Mouse (Mus musculus): Measurements from ENCODE around the gene Gm17545. TPM values are rescaled to one million over a fixed set of nuclear protein-coding genes. Genes with fewer than 3 reads are reported as not detected.
A peak's percentile ranks its signal among the peaks of the same experiment; 100 is the strongest.

Gene Gm17545
- total and polyA plus RNA-seq, 3 experiments: not detected

DNA sequence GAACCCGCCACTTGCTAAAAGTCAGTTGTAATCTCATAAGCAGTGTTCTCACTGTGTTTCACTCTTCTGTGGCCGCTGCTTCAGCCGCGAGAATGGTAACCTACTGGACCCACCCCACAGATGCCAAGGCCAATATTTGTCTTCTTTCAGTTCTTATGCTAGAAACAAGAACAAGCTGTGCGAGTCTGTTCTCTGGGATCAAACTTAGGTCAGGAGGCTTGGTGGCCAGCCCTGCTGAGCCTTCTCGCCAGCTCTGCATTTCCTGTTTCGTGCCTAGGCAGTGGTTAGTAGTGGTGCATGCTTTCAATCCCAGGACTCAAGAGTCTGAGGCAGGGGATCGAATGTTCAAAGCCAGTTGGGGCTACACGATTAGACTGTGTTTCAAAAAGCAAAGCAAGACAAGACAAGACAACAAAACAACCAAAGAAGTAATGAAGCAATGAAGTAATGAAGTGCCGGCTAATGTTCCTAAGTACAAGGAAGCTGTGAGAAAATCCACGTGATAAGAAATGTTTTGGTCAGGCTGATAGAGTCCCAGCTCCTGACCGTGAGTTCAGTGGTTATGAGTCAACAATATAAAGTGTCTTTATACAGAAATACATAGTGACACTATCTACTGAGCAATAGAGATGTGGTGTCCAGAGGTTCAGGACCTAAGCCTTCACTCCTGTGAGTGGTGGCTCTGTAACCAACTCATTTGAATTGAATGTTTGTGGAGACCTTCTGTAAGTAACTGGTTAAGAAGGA is 30.6 kb downstream of the Gm17545 start:
- DNase-seq: no peak
- no peaks in the 10 kb centered on the region for H3K79me2 ChIP-seq (replicated peaks; ENCODE audit: control insufficient read depth, insufficient read depth, low read length)
- no peak overlapping the region for H3K9ac ChIP-seq (ENCODE audit: low read depth, low read length)
- no peak overlapping the region for H3K27ac ChIP-seq
- TF ChIP-seq CTCF (IDR thresholded peaks at IDR 0.05) (no peak), POLR2A (IDR thresholded peaks at IDR 0.05; ENCODE audit: insufficient read depth, low read depth, low read length) (no peak), EP300 (IDR thresholded peaks at IDR 0.05; ENCODE audit: insufficient read depth, low read depth, low read length) (no peak)
- no peaks in the 10 kb centered on the region for H3K36me3 ChIP-seq (ENCODE audit: control insufficient read depth, insufficient read depth, low read length)
- WGBS: 73% methylated on average over 12 of the region's 12 CpGs
- H3K4me1 ChIP-seq (ENCODE audit: control insufficient read depth, insufficient read depth, low read length): no peaks in the 10 kb centered on the region
- intact Hi-C loops (cut with DNase I): no loop called here
- H3K4me3 ChIP-seq: no peak overlapping the region
- H3K27me3 ChIP-seq (ENCODE audit: control insufficient read depth, insufficient read depth, low read length): no peaks in the 10 kb centered on the region

DNA sequence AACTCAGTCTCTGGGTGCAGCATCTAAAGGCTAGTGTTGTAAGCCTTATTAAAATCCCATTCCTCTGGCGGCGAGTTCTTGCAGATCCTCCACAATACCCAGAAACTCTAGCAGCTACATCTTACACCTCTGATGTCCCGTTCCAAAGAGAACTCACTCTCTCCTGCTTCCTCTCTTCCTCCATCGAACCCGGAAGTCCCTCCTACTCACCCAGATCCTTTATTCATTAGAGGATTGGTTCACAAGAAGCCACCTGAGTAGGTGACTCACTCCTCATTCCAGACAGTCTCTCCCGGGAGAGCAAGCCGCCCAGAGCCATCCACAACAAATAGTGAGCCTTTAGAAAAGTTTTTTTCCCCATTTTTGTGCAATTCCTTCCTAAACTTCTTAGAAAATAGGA is 32.1 kb downstream of the Gm17545 start:
- intact Hi-C loops (cut with DNase I): no loop called here
- no peaks in the 10 kb centered on the region for H3K79me2 ChIP-seq (replicated peaks; ENCODE audit: control insufficient read depth, insufficient read depth, low read length)
- H3K36me3 ChIP-seq (ENCODE audit: control insufficient read depth, insufficient read depth, low read length): no peaks in the 10 kb centered on the region
- 91% methylated on average over 7 of the region's 7 CpGs for WGBS
- TF ChIP-seq EP300 (IDR thresholded peaks at IDR 0.05; ENCODE audit: insufficient read depth, low read depth, low read length) (no peak), CTCF (IDR thresholded peaks at IDR 0.05) (no peak), POLR2A (IDR thresholded peaks at IDR 0.05; ENCODE audit: insufficient read depth, low read depth, low read length) (no peak)
- H3K4me1 ChIP-seq (ENCODE audit: control insufficient read depth, insufficient read depth, low read length): no peaks in the 10 kb centered on the region
- H3K27me3 ChIP-seq (ENCODE audit: control insufficient read depth, insufficient read depth, low read length): no peaks in the 10 kb centered on the region
- H3K27ac ChIP-seq: no peak overlapping the region
- DNase-seq: no peak
- H3K9ac ChIP-seq (ENCODE audit: low read depth, low read length): no peak overlapping the region
- no peak overlapping the region for H3K4me3 ChIP-seq

DNA sequence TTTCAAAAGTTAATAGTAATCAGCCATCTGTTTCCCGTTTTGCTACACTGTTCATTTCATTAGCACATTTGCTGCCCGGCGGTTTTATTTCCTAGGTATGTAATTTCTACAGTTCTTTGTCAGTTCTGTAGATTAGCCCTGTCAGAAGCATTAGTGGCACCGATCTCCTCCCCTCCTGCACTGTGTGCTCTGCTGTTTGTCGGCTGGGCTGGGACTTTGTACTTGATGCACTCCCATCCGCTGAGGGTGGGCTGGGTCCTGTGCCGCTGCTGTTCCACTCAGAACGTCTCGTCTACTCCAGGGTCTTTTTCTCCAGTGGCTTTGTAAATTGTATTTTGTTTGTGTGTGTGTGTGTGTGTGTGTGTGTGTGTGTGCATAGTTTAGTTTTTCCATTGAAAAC is 34.9 kb downstream of the Gm17545 start:
- Histone ChIP-seq H3K79me2 (replicated peaks; ENCODE audit: control insufficient read depth, insufficient read depth, low read length) (no peaks in the 10 kb centered on the region), H3K27ac (no peak overlapping the region), H3K27me3 (ENCODE audit: control insufficient read depth, insufficient read depth, low read length) (no peaks in the 10 kb centered on the region), H3K9ac (ENCODE audit: low read depth, low read length) (no peak overlapping the region), H3K4me1 (ENCODE audit: control insufficient read depth, insufficient read depth, low read length) (no peaks in the 10 kb centered on the region), H3K36me3 (ENCODE audit: control insufficient read depth, insufficient read depth, low read length) (no peaks in the 10 kb centered on the region), H3K4me3 (no peak overlapping the region)
- DNase-seq: no peak
- TF ChIP-seq CTCF (IDR thresholded peaks at IDR 0.05) (no peak), EP300 (IDR thresholded peaks at IDR 0.05; ENCODE audit: insufficient read depth, low read depth, low read length) (no peak), POLR2A (IDR thresholded peaks at IDR 0.05; ENCODE audit: insufficient read depth, low read depth, low read length) (no peak)
- intact Hi-C loops (cut with DNase I): no loop called here
- WGBS: 60% methylated on average over 9 of the region's 9 CpGs

DNA sequence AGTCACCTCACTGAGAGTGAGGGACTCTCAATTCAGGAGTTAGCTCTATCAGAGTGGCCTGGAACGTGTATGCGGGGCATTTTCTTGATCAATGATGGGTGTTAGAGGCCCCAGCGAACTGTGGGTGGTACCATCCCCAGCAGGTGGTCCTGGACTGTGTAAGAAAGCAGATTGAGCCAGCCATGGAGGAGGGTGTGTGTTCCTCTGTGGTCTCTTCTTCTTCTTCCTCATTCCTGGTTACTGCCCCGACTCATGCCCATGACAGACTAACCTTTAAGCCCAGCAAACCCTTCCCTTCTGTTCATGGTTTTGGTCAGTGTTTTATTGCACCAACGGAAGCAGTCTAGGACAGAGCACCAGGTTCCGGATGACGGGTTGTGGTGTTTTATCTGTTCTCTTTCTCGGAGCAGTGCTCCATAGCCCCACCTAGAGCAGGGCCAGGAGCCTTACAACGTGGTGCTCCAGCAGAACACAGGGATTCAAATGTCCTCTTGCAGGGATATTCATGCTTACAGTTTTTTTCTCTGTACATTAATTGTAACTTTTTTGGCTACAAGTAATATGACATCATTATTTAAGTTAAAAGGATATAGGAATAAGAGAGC is 40.2 kb downstream of the Gm17545 start:
- Histone ChIP-seq H3K27ac (no peak overlapping the region), H3K4me1 (ENCODE audit: control insufficient read depth, insufficient read depth, low read length) (no peaks in the 10 kb centered on the region), H3K4me3 (no peak overlapping the region), H3K9ac (ENCODE audit: low read depth, low read length) (no peak overlapping the region), H3K27me3 (ENCODE audit: control insufficient read depth, insufficient read depth, low read length) (no peaks in the 10 kb centered on the region), H3K79me2 (replicated peaks; ENCODE audit: control insufficient read depth, insufficient read depth, low read length) (no peaks in the 10 kb centered on the region), H3K36me3 (ENCODE audit: control insufficient read depth, insufficient read depth, low read length) (no peaks in the 10 kb centered on the region)
- DNase-seq: no peak
- TF ChIP-seq CTCF (IDR thresholded peaks at IDR 0.05) (0 out of 2 replicates have a peak, but pooled peaks have one; percentile 10), POLR2A (IDR thresholded peaks at IDR 0.05; ENCODE audit: insufficient read depth, low read depth, low read length) (no peak)
- 82% methylated on average over 9 of the region's 9 CpGs for WGBS
- intact Hi-C loops (cut with DNase I): no loop called here

DNA sequence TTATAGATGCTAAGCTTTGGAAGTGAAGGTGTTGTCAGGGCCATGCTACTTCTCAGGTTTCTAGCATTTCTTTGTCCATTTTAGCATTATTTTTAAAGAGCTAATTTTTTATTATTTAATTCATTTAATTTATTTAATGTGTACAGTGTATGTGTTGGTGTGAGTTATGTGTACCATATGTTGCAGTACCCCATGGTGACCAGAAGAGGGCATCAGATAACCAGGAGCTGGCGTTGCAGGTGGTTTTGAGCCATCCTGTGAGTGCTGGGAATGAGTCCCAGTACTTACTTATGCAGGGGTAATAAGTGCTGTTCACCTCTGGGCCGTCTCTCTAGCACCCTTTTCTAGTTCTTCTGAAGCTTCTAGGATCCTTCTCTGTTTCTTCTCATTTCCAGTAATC is 41.0 kb downstream of the Gm17545 start:
- no peak for DNase-seq
- Histone ChIP-seq H3K27ac (no peak overlapping the region), H3K4me1 (ENCODE audit: control insufficient read depth, insufficient read depth, low read length) (no peaks in the 10 kb centered on the region), H3K79me2 (replicated peaks; ENCODE audit: control insufficient read depth, insufficient read depth, low read length) (no peaks in the 10 kb centered on the region), H3K9ac (ENCODE audit: low read depth, low read length) (no peak overlapping the region), H3K36me3 (ENCODE audit: control insufficient read depth, insufficient read depth, low read length) (no peaks in the 10 kb centered on the region), H3K27me3 (ENCODE audit: control insufficient read depth, insufficient read depth, low read length) (no peaks in the 10 kb centered on the region), H3K4me3 (no peak overlapping the region)
- 93% methylated on average over 2 of the region's 2 CpGs for WGBS
- intact Hi-C loops (cut with DNase I): no loop called here
- TF ChIP-seq EP300 (IDR thresholded peaks at IDR 0.05; ENCODE audit: insufficient read depth, low read depth, low read length) (no peak), CTCF (IDR thresholded peaks at IDR 0.05) (peak; percentile 47), POLR2A (IDR thresholded peaks at IDR 0.05; ENCODE audit: insufficient read depth, low read depth, low read length) (no peak)

DNA sequence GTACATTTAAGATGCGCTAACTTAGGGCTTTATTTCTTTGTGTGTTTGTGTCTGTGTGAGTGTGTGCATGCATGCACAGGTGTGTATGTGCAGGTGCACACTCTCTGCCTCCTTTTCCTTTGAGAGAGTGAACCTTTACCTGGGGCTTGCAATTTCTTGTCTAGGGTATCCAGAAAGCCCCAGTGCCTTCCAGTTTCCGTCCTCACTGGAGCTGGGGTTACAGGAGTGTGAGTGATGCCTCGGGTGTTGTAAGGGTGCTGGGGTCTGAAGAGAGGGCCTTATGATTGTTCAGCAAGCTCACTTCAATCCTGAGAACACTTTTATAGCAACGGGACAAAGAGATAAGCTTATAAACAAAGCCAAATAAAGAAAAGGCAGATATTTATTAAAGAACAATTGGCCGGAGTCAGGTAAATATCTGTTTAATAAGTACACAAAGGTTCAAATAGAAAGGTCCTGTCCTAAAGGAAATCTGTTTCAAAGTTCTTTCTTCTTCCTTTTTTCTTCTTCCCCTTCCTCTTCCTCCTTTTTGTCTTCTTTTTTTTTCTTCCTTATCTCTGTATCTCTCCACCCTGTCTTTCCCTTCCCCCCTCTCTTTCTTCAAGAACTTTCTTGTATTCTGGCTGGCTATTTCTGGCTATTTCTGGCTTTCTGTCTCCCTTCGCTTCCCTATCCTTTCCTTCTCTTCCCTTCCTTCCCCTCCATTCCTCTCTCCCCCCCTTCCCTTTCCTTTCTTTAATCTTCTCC is 43.1 kb downstream of the Gm17545 start:
- no peaks in the 10 kb centered on the region for H3K79me2 ChIP-seq (replicated peaks; ENCODE audit: control insufficient read depth, insufficient read depth, low read length)
- WGBS: 74% methylated on average over 6 of the region's 6 CpGs
- no peak overlapping the region for H3K9ac ChIP-seq (ENCODE audit: low read depth, low read length)
- intact Hi-C loops (cut with DNase I): no loop called here
- no peak overlapping the region for H3K27ac ChIP-seq
- no peaks in the 10 kb centered on the region for H3K4me1 ChIP-seq (ENCODE audit: control insufficient read depth, insufficient read depth, low read length)
- H3K27me3 ChIP-seq (ENCODE audit: control insufficient read depth, insufficient read depth, low read length): no peaks in the 10 kb centered on the region
- no peak for DNase-seq
- H3K4me3 ChIP-seq: no peak overlapping the region
- H3K36me3 ChIP-seq (ENCODE audit: control insufficient read depth, insufficient read depth, low read length): no peaks in the 10 kb centered on the region
- TF ChIP-seq CTCF (IDR thresholded peaks at IDR 0.05) (no peak), POLR2A (IDR thresholded peaks at IDR 0.05; ENCODE audit: insufficient read depth, low read depth, low read length) (no peak), EP300 (IDR thresholded peaks at IDR 0.05; ENCODE audit: insufficient read depth, low read depth, low read length) (no peak)

Measured in heart, adult 2 months (tissue).